Mouse (Mus musculus): ENCODE data around the gene Mpnd. TPM values are rescaled to one million over a fixed set of nuclear protein-coding genes. Genes with fewer than 3 reads are reported as not detected.

Gene Mpnd
- polyA plus RNA-seq, 1 experiment: 92.1 TPM

DNA sequence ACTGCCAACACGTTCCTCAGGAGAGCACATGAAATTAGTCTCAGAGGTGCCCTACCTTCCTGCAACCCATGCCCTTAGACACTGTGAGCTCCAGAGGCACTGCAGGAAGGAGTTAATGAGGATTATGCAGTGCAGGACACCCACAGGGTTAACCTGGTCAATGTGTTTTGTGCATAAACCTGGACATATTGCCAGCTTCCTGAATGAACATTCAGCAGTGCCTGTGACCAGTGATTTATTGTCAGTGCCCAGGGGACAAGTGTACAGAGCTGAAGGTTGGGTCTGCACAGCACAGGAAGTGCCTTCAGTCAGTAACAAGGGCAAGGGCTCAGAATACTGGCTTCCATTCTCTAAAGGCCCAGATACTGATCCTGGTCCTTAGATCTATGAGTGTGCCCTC is 21.4 kb downstream of the Mpnd start:
- Histone ChIP-seq H3K4me2 (ENCODE audit: low read depth) (peak overlapping the region; percentile 53), H3K79me2 (ENCODE audit: control insufficient read depth, insufficient read depth) (peaks cover 95% of the 10 kb centered on the region), H3ac (ENCODE audit: control insufficient read depth, insufficient read length) (no peak overlapping the region), H3K27me3 (ENCODE audit: control insufficient read depth, insufficient read depth, insufficient read length) (no peaks in the 10 kb centered on the region), H3K4me3 (no peak overlapping the region), H3K36me3 (ENCODE audit: control insufficient read depth, insufficient read depth) (peaks cover 5% of the 10 kb centered on the region)
- TF ChIP-seq MAX (IDR thresholded peaks at IDR 0.05; ENCODE audit: low read depth): no peak

- Histone ChIP-seq H3K4me2 (ENCODE audit: low read depth) (peak overlapping the region; percentile 13), H3K4me3 (no peak overlapping the region), H3ac (ENCODE audit: control insufficient read depth, insufficient read length) (no peak overlapping the region), H3K79me2 (ENCODE audit: control insufficient read depth, insufficient read depth) (peaks cover 95% of the 10 kb centered on the region), H3K36me3 (ENCODE audit: control insufficient read depth, insufficient read depth) (peaks cover 5% of the 10 kb centered on the region), H3K27me3 (ENCODE audit: control insufficient read depth, insufficient read depth, insufficient read length) (no peaks in the 10 kb centered on the region)
- TF ChIP-seq MYOD1 (IDR thresholded peaks at IDR 0.05; ENCODE audit: control insufficient read depth in 1 of 3, insufficient read length in 2 of 3, low read depth in 2 of 3): peak in 1 of 3 experiments; percentile 9
- no peak for TF ChIP-seq USF1 (IDR thresholded peaks at IDR 0.05; ENCODE audit: low read depth)
These were observed 22.4 kb downstream of the Mpnd start for GRCm38 (mm10) chr17:56027801-56028441.

- no peak overlapping the region for H3ac ChIP-seq (ENCODE audit: control insufficient read depth, insufficient read length)
- no peaks in the 10 kb centered on the region for H3K27me3 ChIP-seq (ENCODE audit: control insufficient read depth, insufficient read depth, insufficient read length)
- H3K79me2 ChIP-seq (ENCODE audit: control insufficient read depth, insufficient read depth): peaks cover 95% of the 10 kb centered on the region
- TF ChIP-seq POLR2AphosphoS2 (IDR thresholded peaks at IDR 0.05; ENCODE audit: insufficient read length, low read depth) (no peak), REST (IDR thresholded peaks at IDR 0.05; ENCODE audit: insufficient read depth, insufficient read length) (no peak), MYOD1 (IDR thresholded peaks at IDR 0.05; ENCODE audit: control insufficient read depth in 1 of 3, insufficient read length in 2 of 3, low read depth in 2 of 3) (no peak), MYOG (IDR thresholded peaks at IDR 0.05; ENCODE audit: control insufficient read depth in 1 of 3, insufficient read depth in 1 of 3, insufficient read length in 2 of 3, low read depth in 2 of 3) (no peak), USF1 (IDR thresholded peaks at IDR 0.05; ENCODE audit: low read depth) (no peak), E2F4 (IDR thresholded peaks at IDR 0.05; ENCODE audit: insufficient read depth) (no peak), CEBPB (IDR thresholded peaks at IDR 0.05; ENCODE audit: insufficient read depth, poor library complexity, severe bottlenecking) (no peak), POLR2A (IDR thresholded peaks at IDR 0.05; ENCODE audit: insufficient read length, low read depth) (no peak), TCF12 (IDR thresholded peaks at IDR 0.05; ENCODE audit: insufficient read depth, poor library complexity, severe bottlenecking) (no peak), MAX (IDR thresholded peaks at IDR 0.05; ENCODE audit: low read depth) (no peak), SRF (IDR thresholded peaks at IDR 0.05; ENCODE audit: control insufficient read depth, insufficient read length, low read depth) (no peak), TCF3 (IDR thresholded peaks at IDR 0.05; ENCODE audit: insufficient read length, low read depth) (no peak)
- H3K4me3 ChIP-seq: no peak overlapping the region
- H3K4me2 ChIP-seq (ENCODE audit: low read depth): peak overlapping the region; percentile 50
- peaks cover 5% of the 10 kb centered on the region for H3K36me3 ChIP-seq (ENCODE audit: control insufficient read depth, insufficient read depth)
These were observed 24.8 kb downstream of the Mpnd start for GRCm38 (mm10) chr17:56030238-56030870.

GRCm38 (mm10) chr17:56030919-56031318 is 25.4 kb downstream of the Mpnd start:
- no peak overlapping the region for H3ac ChIP-seq (ENCODE audit: control insufficient read depth, insufficient read length)
- H3K36me3 ChIP-seq (ENCODE audit: control insufficient read depth, insufficient read depth): peaks cover 5% of the 10 kb centered on the region
- no peaks in the 10 kb centered on the region for H3K27me3 ChIP-seq (ENCODE audit: control insufficient read depth, insufficient read depth, insufficient read length)
- H3K4me2 ChIP-seq (ENCODE audit: low read depth): peak overlapping the region; percentile 50
- peaks cover 95% of the 10 kb centered on the region for H3K79me2 ChIP-seq (ENCODE audit: control insufficient read depth, insufficient read depth)
- TF ChIP-seq MYOD1 (IDR thresholded peaks at IDR 0.05; ENCODE audit: control insufficient read depth in 1 of 3, insufficient read length in 2 of 3, low read depth in 2 of 3): peak; percentile 24 to 75 (median 61)
- no peak for TF ChIP-seq USF1 (IDR thresholded peaks at IDR 0.05; ENCODE audit: low read depth)
- TF ChIP-seq TCF3 (IDR thresholded peaks at IDR 0.05; ENCODE audit: insufficient read length, low read depth): peak; percentile 3
- no peak for TF ChIP-seq SRF (IDR thresholded peaks at IDR 0.05; ENCODE audit: control insufficient read depth, insufficient read length, low read depth)
- TF ChIP-seq REST (IDR thresholded peaks at IDR 0.05; ENCODE audit: insufficient read depth, insufficient read length): no peak
- no peak for TF ChIP-seq MAX (IDR thresholded peaks at IDR 0.05; ENCODE audit: low read depth)
- no peak for TF ChIP-seq E2F4 (IDR thresholded peaks at IDR 0.05; ENCODE audit: insufficient read depth)
- peak; percentile 17 to 90 (median 28) for TF ChIP-seq MYOG (IDR thresholded peaks at IDR 0.05; ENCODE audit: control insufficient read depth in 1 of 3, insufficient read depth in 1 of 3, insufficient read length in 2 of 3, low read depth in 2 of 3)
- TF ChIP-seq CEBPB (IDR thresholded peaks at IDR 0.05; ENCODE audit: insufficient read depth, poor library complexity, severe bottlenecking): peak; percentile 62
- TF ChIP-seq TCF12 (IDR thresholded peaks at IDR 0.05; ENCODE audit: insufficient read depth, poor library complexity, severe bottlenecking): peak; percentile 49
- no peak for TF ChIP-seq POLR2AphosphoS2 (IDR thresholded peaks at IDR 0.05; ENCODE audit: insufficient read length, low read depth)
- no peak for TF ChIP-seq POLR2A (IDR thresholded peaks at IDR 0.05; ENCODE audit: insufficient read length, low read depth)
- H3K4me3 ChIP-seq: no peak overlapping the region

DNA sequence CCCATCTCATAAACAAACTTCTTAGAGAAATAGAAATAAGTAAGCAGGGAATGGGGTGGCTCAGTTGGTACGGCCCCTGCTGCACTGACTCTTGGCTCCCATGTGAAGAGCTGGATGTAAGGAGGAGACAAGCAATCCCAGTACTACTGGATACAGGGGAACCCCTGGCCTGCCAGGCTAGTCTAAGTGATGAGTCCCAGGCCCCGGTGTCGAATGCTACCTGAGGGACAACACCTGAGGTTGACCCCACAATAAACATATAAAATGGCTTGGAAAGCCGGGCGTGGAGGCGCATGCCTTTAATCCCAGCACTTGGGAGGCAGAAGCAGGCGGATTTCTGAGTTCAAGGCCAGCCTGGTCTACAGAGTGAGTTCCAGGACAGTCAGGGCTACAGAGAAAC is 25.9 kb downstream of the Mpnd start:
- peaks cover 96% of the 10 kb centered on the region for H3K79me2 ChIP-seq (ENCODE audit: control insufficient read depth, insufficient read depth)
- H3K4me2 ChIP-seq (ENCODE audit: low read depth): peak overlapping the region; percentile 50
- peaks cover 5% of the 10 kb centered on the region for H3K36me3 ChIP-seq (ENCODE audit: control insufficient read depth, insufficient read depth)
- no peaks in the 10 kb centered on the region for H3K27me3 ChIP-seq (ENCODE audit: control insufficient read depth, insufficient read depth, insufficient read length)
- no peak overlapping the region for H3K4me3 ChIP-seq
- TF ChIP-seq E2F4 (IDR thresholded peaks at IDR 0.05; ENCODE audit: insufficient read depth): no peak
- no peak for TF ChIP-seq POLR2AphosphoS2 (IDR thresholded peaks at IDR 0.05; ENCODE audit: insufficient read length, low read depth)
- no peak for TF ChIP-seq USF1 (IDR thresholded peaks at IDR 0.05; ENCODE audit: low read depth)
- TF ChIP-seq TCF3 (IDR thresholded peaks at IDR 0.05; ENCODE audit: insufficient read length, low read depth): no peak
- no peak for TF ChIP-seq REST (IDR thresholded peaks at IDR 0.05; ENCODE audit: insufficient read depth, insufficient read length)
- no peak for TF ChIP-seq TCF12 (IDR thresholded peaks at IDR 0.05; ENCODE audit: insufficient read depth, poor library complexity, severe bottlenecking)
- TF ChIP-seq SRF (IDR thresholded peaks at IDR 0.05; ENCODE audit: control insufficient read depth, insufficient read length, low read depth): no peak
- TF ChIP-seq POLR2A (IDR thresholded peaks at IDR 0.05; ENCODE audit: insufficient read length, low read depth): no peak
- TF ChIP-seq CEBPB (IDR thresholded peaks at IDR 0.05; ENCODE audit: insufficient read depth, poor library complexity, severe bottlenecking): no peak
- TF ChIP-seq MYOD1 (IDR thresholded peaks at IDR 0.05; ENCODE audit: control insufficient read depth in 1 of 3, insufficient read length in 2 of 3, low read depth in 2 of 3): no peak
- no peak for TF ChIP-seq MAX (IDR thresholded peaks at IDR 0.05; ENCODE audit: low read depth)
- no peak for TF ChIP-seq MYOG (IDR thresholded peaks at IDR 0.05; ENCODE audit: control insufficient read depth in 1 of 3, insufficient read depth in 1 of 3, insufficient read length in 2 of 3, low read depth in 2 of 3)
- no peak overlapping the region for H3ac ChIP-seq (ENCODE audit: control insufficient read depth, insufficient read length)

All from myocyte (in vitro differentiated cells).